Mouse (Mus musculus): ENCODE measurements around the gene Stxbp5l.
"Not testable (repeated sequence)": the region's sequence is repeated elsewhere in the genome, so short reads cannot be mapped to it uniquely, and the experiment has no call there.

Gene Stxbp5l

DNA sequence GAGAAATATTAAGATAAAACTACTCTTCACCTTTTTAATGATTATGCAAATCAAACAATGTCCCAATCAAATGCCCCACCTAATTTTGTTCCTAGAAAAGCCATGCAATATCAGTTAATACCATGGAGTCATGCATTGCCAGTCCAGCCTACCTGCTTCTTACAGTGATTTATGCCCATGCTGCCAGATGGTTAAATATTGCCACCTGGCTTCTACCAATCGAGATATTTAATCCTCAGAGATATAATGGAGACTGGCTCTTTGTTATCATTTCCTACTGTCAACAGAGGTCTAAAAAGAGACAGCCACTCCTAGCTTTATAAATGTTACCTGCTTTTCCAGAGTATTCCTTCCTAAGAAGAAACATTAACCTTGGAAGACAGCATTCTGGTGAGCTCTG lies 104.6 kb downstream of the Stxbp5l start:
- no peak for DNase-seq (ENCODE audit: low spot score in 2 of 2)

DNA sequence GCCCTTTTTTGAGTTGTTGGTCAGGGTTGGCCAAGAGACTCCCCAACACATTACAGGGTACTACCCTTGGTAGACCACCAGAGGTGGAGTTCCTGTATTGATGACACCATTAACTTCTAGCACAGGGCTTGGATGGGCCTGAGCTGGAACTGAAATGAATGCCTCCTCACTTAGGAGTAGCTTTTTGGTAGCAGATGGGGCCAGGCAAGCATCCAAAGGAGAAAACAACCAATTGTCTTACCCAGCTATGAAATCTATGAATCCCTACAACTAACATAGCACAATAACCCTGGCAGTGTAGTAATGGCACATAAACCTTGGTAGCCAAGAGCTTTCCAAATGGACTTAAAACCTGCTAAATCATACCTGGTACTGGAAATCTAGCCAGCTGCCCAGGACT lies 111.1 kb downstream of the Stxbp5l start:
- DNase-seq (ENCODE audit: low spot score in 2 of 2) = no peak

DNA sequence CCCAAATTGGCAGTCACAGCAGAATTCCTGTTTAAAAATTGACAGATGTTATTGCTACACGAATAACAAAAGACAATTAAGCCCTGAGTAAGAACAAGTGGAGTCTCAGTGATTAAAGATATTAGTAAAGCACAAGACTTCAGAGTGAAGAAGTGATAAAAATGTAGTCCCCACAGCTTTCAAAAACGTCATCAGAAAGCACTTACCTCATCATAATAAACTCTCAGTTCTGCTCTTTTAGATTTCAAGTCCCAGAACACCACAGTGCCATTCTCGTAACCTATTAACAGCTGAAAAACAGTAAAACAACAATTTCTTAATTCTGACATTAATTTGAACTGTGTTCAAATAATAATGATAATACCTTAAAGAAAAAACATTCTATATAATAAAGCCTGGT lies 123.1 kb downstream of the Stxbp5l start:
- no peak for DNase-seq (ENCODE audit: low spot score in 2 of 2)

DNA sequence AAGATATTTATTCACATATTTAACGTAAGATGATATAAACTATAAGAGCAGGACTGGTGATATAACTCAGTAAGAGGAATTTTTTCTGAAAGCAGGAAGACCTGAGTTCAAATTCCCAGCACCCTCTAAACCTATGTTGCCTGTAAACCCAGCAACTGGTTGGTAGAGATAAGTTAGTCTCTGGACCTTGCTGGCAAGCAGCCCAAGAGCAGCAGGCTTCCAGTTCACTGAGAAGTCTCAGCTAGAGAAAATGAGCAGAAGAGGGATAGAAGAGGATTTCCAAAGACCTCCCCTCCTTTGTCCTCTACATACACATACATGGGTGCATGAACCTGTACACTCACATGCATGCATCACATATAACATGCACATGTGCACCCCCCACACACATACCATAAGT lies 165.6 kb downstream of the Stxbp5l start:
- DNase-seq (ENCODE audit: low spot score in 2 of 2) = no peak

DNA sequence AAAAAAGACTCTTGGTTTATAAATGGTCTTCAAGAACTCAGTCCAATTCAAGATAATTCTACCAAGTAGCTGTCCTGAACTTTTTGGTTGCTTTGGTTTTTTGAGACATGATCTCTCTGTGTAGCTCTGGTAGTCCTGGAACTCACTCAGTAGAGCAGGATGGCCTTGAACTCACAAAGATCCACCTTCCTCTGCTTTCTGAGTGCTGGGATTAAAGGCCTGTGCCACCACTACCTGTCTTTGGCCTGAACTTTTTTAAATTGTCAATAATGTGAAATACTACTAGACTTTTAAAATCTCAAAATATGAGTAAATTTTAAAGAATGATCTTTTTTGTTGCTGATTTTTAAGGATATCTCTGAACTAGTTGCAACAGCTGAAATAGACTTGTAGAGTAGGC lies 176.0 kb downstream of the Stxbp5l start:
- no peak for DNase-seq (ENCODE audit: low spot score in 2 of 2)

DNA sequence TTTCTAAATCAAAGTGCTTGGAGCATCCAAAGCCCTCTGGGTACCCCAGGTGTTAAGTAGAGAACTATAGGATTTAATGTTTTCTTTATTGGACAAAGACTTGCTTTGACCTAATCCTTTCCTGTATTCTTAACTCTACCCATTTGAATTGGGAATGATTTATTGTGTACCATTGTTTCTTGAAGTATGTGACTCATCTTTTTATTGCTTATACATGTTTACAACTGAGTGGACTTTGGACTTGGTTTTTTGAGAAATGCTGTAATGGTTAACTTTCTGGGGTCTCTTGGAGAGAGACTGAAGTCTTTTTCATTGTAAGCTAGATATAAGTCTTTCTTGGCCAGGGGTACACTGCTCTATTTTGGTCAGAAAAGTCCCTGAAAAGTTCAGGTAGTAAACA lies 190.6 kb downstream of the Stxbp5l start:
- no peak for DNase-seq (ENCODE audit: low spot score in 2 of 2)

DNA sequence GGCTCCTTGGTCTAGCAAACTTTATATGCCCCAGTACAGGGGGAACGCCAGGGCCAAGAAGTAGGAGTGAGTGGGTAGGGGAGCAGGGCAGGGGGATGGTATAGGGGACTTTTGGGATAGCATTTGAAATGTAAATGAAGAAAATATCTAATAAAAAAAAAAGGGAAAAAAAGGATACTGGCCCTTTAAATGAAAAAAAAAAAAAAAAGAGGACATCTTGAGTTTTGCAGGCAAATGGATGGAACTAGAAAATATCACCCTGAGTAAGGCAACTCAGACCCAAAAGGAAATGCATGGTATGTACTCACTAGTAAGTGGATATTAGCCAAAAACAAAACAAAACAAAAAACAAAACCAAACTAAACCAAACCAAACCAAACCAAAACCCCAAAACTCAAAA lies 259.6 kb downstream of the Stxbp5l start:
- DNase-seq (ENCODE audit: low spot score in 2 of 2) = not testable (repeated sequence)

DNA sequence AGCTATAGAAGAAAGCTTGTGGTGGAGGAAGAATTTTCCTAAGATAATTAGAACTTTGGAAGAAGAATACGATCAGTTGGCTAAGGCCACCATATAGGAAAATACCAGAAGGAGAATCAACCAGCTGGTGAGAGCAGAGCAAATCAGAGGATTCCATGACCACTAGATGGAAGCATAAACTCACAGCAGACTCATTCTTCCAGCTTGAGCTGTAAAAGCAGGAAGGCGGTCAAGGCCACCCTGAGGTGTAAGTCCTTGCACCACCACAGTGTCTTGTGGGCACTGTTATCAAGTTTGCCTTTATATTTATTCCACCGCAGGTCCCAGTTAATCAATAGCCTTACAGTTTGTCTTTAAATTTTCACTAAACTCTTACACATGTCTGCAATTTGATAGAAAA lies 275.5 kb downstream of the Stxbp5l start:
- peak; percentile 40 to 55 for DNase-seq (ENCODE audit: low spot score in 2 of 2)

DNA sequence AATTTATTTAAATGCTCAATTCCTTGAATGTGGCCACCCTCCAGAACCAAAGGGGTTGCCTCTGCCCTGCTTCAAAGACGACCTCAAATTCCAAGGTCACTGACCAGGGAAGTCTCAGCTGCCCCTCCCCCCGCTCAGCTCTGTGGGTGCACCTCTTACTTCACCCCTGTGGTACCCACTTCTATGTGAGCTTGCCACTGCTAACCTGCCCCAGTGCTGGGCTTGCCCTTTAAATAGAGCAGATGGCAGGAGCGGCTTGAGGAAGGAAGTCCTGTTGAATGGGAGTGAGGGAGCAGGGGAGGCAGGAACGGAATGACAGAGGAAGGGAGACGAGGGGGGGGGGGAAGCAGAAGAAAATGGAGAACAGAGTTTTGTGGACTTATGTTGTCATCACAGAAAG lies 276.0 kb downstream of the Stxbp5l start:
- DNase-seq (ENCODE audit: low spot score in 2 of 2) = no peak

DNA sequence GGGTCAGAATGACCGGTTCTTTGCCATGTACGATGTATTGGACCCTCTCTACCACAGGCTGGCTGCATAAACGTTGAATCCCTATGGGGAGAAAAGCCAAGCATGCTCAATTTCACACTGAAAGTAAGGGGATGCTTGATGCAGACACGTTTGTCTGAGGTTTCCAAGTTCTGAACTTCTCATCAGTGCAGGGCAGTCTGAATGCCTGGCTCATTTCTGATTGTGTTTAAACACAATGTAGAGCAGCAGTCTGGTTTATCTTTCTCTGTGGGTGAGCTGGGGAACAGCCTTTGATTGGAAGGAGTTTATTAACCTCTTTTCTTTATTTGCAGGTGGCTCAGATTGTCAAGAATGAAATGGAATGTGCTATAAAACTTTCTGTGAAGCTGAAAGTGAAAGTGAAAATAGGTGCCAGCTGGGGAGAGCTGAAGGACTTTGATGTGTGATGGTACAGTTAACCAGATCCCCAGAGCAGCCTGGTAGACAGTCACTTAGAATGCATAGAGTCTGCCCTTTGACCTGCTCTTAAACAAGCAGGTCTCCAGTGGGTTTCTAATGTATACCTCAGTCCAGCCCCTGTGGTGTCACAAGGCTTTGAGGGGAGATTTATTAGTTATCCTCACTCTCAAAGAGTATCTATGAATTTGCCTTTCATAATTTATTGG lies 290.5 kb downstream of the Stxbp5l start:
- no peak for DNase-seq (ENCODE audit: low spot score in 2 of 2)

DNA sequence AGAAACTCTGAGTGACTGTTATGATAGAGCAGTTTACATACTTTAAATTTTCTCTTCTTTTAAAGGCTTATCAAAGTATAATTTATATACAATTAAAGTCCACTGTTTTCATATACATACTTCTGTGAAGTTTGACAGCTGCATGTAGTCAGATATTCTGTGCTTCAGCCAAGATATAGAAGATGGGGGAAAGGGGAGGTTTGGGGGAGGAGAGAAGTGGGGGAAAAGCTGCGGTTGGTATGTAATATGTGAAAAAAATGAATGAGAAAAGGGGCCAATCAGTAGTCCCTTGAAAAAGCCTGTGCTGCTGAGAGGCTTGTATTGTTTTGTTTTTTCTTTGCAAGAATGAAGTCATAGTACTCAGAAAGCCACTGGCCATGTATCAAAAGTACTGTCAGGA lies 295.1 kb downstream of the Stxbp5l start:
- no peak for DNase-seq (ENCODE audit: low spot score in 2 of 2)

DNA sequence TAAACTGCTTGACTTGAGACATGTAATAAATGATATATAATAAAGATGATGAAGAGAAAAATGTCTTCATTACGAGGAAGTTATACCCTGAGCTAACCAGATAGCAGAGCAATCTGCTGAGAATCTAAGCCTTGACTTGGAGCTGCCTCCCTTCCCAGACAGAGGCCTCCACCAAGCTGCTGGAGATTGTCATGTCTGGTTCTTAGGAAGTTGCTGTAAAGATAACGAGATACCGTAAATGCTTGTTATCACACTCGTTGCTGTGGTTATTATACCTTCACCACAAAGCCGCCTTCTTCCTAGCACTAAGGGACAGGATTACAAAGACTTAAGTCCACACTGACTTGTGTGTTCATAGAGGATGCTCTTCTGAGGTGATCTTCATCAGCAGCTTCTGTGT lies 312.4 kb downstream of the Stxbp5l start:
- DNase-seq (ENCODE audit: low spot score in 2 of 2) = no peak
